Mouse (Mus musculus): Measurements from ENCODE around the gene Ncf2. TPM values are rescaled to one million over a fixed set of nuclear protein-coding genes. Genes with fewer than 3 reads are reported as not detected.

The Ncf2 gene
- polyA plus RNA-seq, 1 experiment from 2014 or later: 6.6 TPM

DNA sequence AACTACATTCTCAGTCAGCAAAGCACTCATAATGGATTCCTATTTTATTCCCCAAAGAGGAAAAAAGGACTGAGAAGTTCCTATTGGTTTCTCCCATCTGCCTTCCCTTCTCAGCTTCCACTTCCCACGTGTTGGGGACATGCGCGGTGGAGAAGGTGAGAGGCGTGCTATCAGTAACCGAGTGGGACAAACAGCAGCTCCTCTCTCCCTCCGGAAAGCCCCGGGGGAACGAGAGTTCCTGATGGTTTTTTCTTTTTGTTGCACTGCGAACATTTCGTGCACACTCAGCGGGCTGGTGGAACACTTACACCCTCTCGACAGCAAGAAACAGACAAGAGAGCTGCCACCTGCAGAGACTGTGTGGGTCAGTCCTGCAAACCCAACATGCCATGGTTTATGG is 38.8 kb downstream of the Ncf2 start:
- Histone ChIP-seq H3K27ac (no peak overlapping the region), H3K4me2 (no peak overlapping the region), H3K36me3 (peaks cover 81% of the 10 kb centered on the region), H3K4me1 (no peaks in the 10 kb centered on the region), H3K4me3 (no peak overlapping the region), H3K9ac (no peak overlapping the region), H3K27me3 (no peaks in the 10 kb centered on the region), H3K9me3 (no peaks in the 10 kb centered on the region)
- no peak for ATAC-seq (ENCODE audit: insufficient number of reproducible peaks, low FRiP score, low TSS enrichment, low read depth)
- 89% methylated on average over 12 of the region's 12 CpGs for WGBS

DNA sequence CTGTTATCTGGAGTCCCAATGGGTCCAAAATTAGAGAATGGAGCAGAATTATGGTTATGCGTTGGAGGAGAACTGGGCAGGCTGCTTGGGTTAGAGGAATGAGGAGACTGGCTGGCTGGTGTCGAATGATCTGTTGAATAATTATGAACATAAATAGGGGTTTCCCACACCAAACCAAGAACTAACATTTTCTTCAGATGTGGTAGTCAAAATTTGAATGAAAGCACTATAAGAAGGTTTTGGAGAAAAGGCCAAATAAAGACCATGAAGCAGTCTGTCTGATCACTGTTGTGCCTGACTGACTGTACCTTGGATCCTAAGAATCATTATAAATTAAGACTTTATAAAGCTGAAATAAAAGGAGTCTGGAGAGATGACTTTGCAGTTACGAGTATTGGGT is 40.3 kb downstream of the Ncf2 start:
- no peaks in the 10 kb centered on the region for H3K4me1 ChIP-seq
- no peaks in the 10 kb centered on the region for H3K9me3 ChIP-seq
- WGBS: 90% methylated on average over 3 of the region's 3 CpGs
- peaks cover 85% of the 10 kb centered on the region for H3K36me3 ChIP-seq
- H3K9ac ChIP-seq: no peak overlapping the region
- no peak overlapping the region for H3K4me2 ChIP-seq
- H3K27me3 ChIP-seq: no peaks in the 10 kb centered on the region
- no peak overlapping the region for H3K4me3 ChIP-seq
- ATAC-seq (ENCODE audit: insufficient number of reproducible peaks, low FRiP score, low TSS enrichment, low read depth): no peak
- no peak overlapping the region for H3K27ac ChIP-seq

DNA sequence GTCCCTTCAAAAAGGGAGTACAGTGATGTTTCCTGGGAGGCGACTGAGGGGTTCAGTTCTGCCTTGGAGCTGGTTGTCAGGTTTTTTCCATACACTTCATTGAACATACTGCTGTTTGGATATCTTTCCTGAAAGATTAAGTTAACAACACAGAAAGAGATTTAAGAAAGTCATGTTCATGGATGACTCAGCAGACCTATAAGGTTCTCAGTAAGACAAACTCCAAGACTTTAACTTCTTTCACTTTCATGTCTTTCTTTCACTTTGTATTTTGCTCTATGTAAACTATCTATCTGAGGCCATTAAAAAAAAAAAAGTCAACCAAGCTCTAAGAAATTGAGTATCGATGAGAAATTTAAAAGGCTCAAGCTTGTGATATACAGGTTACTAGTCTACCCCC is 41.1 kb downstream of the Ncf2 start:
- no peak for ATAC-seq (ENCODE audit: insufficient number of reproducible peaks, low FRiP score, low TSS enrichment, low read depth)
- H3K9me3 ChIP-seq: no peaks in the 10 kb centered on the region
- no peaks in the 10 kb centered on the region for H3K4me1 ChIP-seq
- H3K4me3 ChIP-seq: no peak overlapping the region
- 90% methylated on average over 2 of the region's 2 CpGs for whole genome bisulfite sequencing
- no peaks in the 10 kb centered on the region for H3K27me3 ChIP-seq
- no peak overlapping the region for H3K9ac ChIP-seq
- H3K4me2 ChIP-seq: no peak overlapping the region
- H3K27ac ChIP-seq: no peak overlapping the region
- peaks cover 85% of the 10 kb centered on the region for H3K36me3 ChIP-seq

DNA sequence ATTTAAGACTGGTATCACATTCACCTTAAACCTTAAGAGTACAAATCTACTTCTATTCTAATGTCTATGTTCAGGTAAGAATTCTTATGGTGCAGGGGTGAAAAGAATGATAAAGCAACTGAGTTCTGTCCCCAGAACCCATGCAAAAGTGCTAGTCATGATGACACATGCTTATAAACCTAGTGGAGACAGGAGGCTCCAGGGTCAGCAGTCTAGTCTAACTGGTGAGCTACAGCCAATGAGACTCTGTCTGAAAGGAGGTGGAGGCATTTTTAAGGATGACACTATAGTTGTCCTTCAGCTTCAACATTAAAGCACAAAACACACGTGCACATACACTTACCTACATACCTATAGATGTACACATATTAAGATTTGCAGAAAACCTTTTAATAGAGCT is 44.6 kb downstream of the Ncf2 start:
- H3K4me2 ChIP-seq: no peak overlapping the region
- no peaks in the 10 kb centered on the region for H3K9me3 ChIP-seq
- H3K9ac ChIP-seq: no peak overlapping the region
- no peak overlapping the region for H3K27ac ChIP-seq
- WGBS: 86% methylated on average over 1 of the region's 1 CpGs
- no peaks in the 10 kb centered on the region for H3K27me3 ChIP-seq
- no peaks in the 10 kb centered on the region for H3K4me1 ChIP-seq
- H3K4me3 ChIP-seq: no peak overlapping the region
- ATAC-seq (ENCODE audit: insufficient number of reproducible peaks, low FRiP score, low TSS enrichment, low read depth): no peak
- H3K36me3 ChIP-seq: peaks cover 81% of the 10 kb centered on the region

DNA sequence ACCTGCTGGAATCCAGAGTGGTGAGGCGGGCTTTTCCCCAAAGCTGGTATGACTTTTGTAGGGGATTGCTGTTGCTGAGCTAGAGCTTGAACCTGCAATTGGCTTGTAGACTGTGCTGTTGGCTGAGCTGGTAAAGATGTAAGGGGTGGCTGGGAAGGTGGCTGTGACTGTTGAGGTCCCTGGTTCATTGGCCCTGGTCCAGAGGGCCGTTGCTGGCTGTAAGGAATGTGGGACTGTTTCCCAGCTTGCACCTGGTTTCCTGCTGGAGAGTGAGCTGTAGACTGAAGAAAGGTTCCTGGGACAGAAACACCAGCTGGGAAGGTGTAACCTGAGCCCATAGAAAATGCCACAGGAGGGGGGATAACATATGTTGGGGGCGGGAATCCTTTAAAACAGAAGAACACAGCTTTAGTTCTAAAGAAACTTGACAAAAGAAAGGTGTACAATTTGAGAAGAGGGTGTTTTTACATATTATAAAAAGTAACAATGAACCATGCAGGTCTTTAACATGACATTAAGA is 45.3 kb downstream of the Ncf2 start:
- no peaks in the 10 kb centered on the region for H3K27me3 ChIP-seq
- no peak overlapping the region for H3K4me2 ChIP-seq
- no peak overlapping the region for H3K4me3 ChIP-seq
- no peak overlapping the region for H3K9ac ChIP-seq
- H3K4me1 ChIP-seq: no peaks in the 10 kb centered on the region
- no peak for ATAC-seq (ENCODE audit: insufficient number of reproducible peaks, low FRiP score, low TSS enrichment, low read depth)
- 66% methylated on average over 3 of the region's 3 CpGs for WGBS
- peaks cover 77% of the 10 kb centered on the region for H3K36me3 ChIP-seq
- H3K27ac ChIP-seq: no peak overlapping the region
- H3K9me3 ChIP-seq: no peaks in the 10 kb centered on the region

DNA sequence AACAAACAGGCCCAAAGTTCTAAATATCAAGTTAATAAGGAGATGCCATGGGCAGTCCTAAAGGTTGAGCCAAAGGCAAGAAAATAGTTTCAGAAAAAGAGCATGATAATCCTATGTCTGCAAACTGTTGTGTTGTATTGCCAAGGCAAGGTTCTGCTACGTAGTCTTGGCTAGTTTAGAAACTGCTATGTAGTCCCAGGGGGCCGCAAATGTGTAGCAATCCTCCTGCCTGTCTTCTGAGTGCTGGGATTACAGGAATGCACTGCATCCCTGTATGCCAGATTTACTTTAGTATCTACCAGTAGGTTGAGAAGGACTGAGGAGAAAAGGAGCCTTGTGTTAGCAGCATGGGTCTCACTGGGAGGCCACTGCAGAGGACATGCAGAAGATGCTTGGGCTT is 46.9 kb downstream of the Ncf2 start:
- Histone ChIP-seq H3K27me3 (no peaks in the 10 kb centered on the region), H3K36me3 (peaks cover 72% of the 10 kb centered on the region), H3K4me2 (no peak overlapping the region), H3K27ac (no peak overlapping the region), H3K4me1 (no peaks in the 10 kb centered on the region), H3K9me3 (no peaks in the 10 kb centered on the region), H3K9ac (no peak overlapping the region), H3K4me3 (no peak overlapping the region)
- WGBS: 89% methylated on average over 2 of the region's 2 CpGs
- ATAC-seq (ENCODE audit: insufficient number of reproducible peaks, low FRiP score, low TSS enrichment, low read depth): no peak

DNA sequence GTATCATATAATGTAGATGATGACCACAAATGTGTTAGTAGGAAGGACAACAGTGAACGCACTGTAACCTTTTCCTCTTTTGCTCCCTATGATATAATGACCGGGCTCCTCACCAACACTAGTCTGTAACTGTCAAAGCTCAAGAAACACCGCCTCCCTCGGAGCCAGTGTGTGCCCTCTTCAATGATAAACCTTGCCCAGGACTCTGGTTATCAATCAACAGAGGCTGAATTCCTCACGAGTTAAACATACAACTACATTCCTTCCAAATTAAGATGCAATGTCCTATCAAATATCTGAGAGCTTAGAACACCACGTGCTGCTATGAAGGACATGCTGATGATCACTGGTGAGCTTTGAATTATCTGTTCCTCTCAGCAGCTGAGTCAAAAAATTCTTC is 69.9 kb downstream of the Ncf2 start:
- H3K4me3 ChIP-seq: no peak overlapping the region
- no peaks in the 10 kb centered on the region for H3K27me3 ChIP-seq
- H3K4me2 ChIP-seq: no peak overlapping the region
- WGBS: 91% methylated on average over 6 of the region's 6 CpGs
- ATAC-seq (ENCODE audit: insufficient number of reproducible peaks, low FRiP score, low TSS enrichment, low read depth): no peak
- H3K27ac ChIP-seq: no peak overlapping the region
- H3K9ac ChIP-seq: no peak overlapping the region
- H3K36me3 ChIP-seq: peaks cover 18% of the 10 kb centered on the region
- H3K4me1 ChIP-seq: no peaks in the 10 kb centered on the region
- no peaks in the 10 kb centered on the region for H3K9me3 ChIP-seq

DNA sequence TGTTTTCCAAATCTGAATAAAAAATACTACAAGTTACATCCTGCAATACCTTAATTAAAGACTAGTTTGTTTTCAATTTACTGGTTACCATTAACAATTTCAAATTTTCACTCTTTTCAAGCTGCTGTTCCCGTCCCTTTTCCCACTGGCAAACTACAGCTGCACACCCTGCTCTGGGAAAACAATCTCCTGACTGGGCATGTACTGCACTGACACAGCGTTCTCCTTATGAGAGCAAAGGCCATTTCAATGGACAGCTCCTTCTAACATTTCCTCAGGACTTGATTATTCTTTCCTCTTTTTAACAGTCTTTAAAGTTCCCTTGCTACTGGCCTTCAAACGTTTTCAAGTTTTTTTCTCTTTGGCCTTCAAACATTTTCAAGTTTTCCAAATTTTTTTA is 71.0 kb downstream of the Ncf2 start:
- H3K4me1 ChIP-seq: no peaks in the 10 kb centered on the region
- H3K9ac ChIP-seq: no peak overlapping the region
- no peak overlapping the region for H3K4me2 ChIP-seq
- no peaks in the 10 kb centered on the region for H3K9me3 ChIP-seq
- WGBS: 72% methylated on average over 3 of the region's 3 CpGs
- H3K36me3 ChIP-seq: peaks cover 13% of the 10 kb centered on the region
- H3K4me3 ChIP-seq: no peak overlapping the region
- H3K27ac ChIP-seq: no peak overlapping the region
- ATAC-seq (ENCODE audit: insufficient number of reproducible peaks, low FRiP score, low TSS enrichment, low read depth): no peak
- no peaks in the 10 kb centered on the region for H3K27me3 ChIP-seq

Other genes starting within 250 kb of the Ncf2 start
- not detected in 2 replicates for gene Apobec4, start 49.6 kb upstream of the Ncf2 start, polyA plus RNA-seq (2015; fragmentation: Nextera tagmentation; extraction: Ambion mirVana)
- 42.8 and 46.6 TPM in 2 replicates for gene Rgl1, start 33.8 kb upstream of the Ncf2 start, polyA plus RNA-seq (2015; fragmentation: Nextera tagmentation; extraction: Ambion mirVana)
- 271 and 274 TPM in 2 replicates for gene Arpc5, start 33.7 kb upstream of the Ncf2 start, polyA plus RNA-seq (2015; fragmentation: Nextera tagmentation; extraction: Ambion mirVana)
- 23.6 and 25.9 TPM in 2 replicates for gene Smg7, start 102.5 kb downstream of the Ncf2 start, polyA plus RNA-seq (2015; fragmentation: Nextera tagmentation; extraction: Ambion mirVana)
- gene Nmnat2, start 154.8 kb downstream of the Ncf2 start, polyA plus RNA-seq (2015; fragmentation: Nextera tagmentation; extraction: Ambion mirVana): 1.4 and 2.4 TPM in 2 replicates

All from limb, embryonic 15.5 days (tissue).